Mouse (Mus musculus) adipocyte (in vitro differentiated cells): ENCODE measurements around the gene Akr1c18.
"Not testable (repeated sequence)": the region's sequence is repeated elsewhere in the genome, so short reads cannot be mapped to it uniquely, and the experiment has no call there.

Source experiments
- DNase-seq: peaks from one replicate; pipeline ENCODE4 v3.0.0-alpha.2; 2016; ENCODE audit warnings: low spot score

Akr1c18 gene

DNA sequence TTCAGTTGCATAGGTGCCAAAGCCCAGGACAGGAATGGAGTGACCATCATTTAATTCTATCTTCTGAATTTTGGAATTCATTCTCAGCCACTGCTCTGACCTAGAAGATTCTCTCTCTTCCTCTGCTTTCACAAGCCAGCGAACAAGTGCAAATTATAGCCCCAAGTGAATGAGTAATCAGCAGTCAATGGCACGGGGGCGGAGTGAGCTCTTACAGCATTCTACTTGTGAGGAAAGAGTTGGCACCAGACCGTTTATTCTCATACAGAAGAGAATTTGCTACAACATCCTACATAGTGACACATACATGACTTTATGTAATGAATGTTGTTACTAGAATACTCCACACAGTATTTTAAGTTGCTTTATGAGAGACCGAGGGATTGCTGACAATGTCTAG, at the start of gene Akr1c18:
Gene Akr1c18 (minus strand): TSS at position 137 of the 400 bp plus-strand sequence.
- DNase-seq: peak; percentile 42

DNA sequence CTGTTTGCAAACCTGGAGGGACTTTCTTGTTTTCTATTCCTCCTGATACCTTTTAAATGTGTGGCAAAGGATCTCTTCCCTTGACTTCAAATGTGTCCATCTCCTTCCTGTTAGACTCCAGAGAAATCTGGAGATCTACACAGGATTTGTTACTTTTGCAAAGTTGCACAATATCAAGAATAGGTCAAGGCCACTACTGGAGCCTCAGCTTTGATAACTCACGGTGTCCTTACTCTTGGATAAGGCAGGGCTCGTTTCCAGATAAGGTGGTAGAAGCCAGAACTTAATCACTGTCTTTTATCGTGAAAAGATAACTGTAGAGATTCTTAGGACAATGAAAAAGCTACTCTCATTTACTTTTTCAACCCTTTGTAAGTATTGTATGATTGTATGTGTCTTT, 42.1 kb upstream of the Akr1c18 start:
- DNase-seq: no peak

DNA sequence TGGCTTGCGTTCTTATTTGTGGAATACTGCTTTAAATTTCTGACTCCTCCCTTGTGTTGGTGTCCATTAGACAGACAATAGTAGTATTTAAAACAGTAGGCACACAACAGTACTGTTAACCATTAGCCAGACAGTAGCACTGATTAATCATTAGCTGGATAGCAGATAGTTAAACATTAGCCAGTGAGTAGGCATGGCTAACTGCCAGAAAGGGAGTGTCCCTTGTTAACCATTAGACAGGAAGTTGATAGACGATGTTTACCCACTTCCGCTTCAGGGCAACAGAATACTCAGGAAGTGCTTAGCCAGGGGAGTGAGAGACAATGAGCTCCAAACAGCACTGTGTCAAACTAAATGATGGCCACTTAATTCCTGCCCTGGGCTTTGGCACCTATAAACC, 40.5 kb upstream of the Akr1c18 start, which contains the start of gene Akr1c13:
Gene Akr1c13 (plus strand): TSS at position 247 of the 400 bp plus-strand sequence.
- peak; percentile 73 for DNase-seq

DNA sequence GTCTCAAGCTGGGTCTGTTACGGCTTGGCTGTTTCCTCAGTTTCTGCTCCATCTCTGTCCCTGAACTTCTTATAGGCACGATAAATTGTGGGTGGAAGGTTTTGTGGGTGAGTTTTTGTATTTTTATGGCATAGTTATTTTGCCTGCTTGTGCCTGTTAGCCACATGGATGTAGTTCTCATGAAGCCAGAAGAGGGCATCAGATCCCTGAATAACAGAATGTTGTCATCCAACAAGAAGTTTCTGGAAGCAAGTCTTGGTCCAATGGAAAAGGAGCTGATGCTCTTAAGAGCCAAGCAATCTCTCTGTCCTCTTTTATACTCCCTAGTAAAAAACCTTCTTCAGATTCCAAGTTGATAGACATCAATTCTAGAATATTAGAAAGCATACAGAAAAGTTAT, 37.7 kb upstream of the Akr1c18 start:
- peak; percentile 38 for DNase-seq

DNA sequence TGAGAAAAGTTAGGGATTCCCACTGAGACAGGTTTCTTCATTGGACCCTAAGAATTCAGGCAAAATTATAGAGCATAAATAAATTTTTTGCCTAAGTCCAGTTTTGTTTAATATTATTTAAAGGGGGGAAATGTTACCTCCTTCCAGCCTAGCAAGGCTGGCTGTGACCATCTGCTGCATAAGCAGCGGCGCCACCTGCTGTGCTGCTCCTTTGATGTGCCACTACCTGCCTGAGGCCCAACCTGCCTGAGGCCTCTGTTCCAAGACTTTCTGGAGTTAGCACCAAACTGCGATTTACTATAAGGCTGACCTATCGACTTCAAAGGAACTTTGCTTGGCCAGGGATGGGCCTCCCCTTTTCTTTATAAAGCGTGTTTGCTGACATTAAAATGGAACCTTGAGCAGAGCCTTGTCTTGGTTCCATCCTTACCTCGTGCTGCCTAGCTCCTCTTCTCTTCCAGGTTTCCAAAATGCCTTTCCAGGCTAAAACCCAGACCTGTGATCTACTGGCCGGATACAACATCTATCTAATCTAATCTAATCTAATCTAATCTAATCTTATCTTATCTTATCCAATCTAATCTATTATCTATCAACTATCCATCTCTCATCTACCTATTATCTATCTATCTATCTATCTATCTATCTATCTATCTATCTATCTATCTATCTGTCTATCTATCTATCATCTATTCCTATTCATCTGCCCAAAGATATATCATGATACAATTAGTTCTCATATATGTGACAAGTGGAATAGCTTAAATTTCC, 36.4 kb upstream of the Akr1c18 start:
- DNase-seq: not testable (repeated sequence)

DNA sequence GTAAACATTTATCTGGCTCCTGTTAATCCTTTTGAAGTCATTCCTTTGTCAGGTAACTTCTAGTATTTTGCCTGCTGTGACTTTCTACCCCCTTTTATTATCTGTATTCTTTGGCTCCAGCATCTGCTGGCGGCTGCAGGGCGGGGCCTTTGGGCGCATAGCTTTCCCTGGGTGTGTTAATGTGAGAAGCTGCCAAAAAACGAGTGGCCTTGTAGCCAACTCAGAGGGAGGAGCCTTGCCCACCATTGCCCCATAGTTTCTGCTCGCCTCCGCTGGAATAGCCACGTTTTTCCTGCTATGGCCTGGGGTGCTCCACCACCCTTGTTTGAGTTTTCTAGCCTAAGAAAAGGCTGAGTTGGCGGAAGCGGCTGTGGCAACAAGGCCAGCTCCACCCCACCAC, 32.7 kb upstream of the Akr1c18 start:
- DNase-seq: no peak

DNA sequence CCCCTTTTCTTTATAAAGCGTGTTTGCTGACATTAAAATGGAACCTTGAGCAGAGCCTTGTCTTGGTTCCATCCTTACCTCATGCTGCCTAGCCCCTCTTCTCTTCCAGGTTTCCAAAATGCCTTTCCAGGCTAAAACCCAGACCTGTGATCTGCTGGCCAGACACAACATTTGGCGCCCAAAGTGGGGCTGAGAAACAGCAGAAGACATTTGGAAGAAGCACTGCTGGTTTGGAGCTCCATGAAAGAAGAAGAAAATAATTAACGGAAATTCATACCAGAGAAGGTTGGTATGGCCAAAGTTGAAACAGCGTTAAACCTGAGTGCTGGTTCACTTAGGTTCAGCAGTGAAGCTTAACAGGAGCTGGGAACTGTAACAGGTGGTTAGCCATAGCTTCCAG, 30.9 kb upstream of the Akr1c18 start:
- not testable (repeated sequence) for DNase-seq

DNA sequence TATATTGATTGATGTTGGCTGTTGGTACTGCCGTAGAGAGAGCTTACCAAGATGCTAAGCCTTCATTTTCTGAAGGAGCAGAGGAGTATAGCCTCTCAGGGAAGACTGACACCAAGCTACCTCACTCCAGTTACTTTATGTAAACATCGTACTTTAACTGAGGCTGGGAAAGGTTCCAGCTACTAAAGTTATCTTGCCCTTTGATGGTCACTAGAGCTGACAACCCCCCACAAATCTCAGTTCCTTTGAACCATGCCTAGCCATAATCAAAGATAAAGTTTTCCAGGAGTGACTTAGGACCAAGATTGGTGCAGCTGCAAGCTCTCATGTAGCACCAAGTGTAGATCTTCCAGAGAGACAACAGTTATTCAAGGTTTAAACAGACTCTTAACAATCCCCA, 22.5 kb upstream of the Akr1c18 start:
- DNase-seq: no peak

DNA sequence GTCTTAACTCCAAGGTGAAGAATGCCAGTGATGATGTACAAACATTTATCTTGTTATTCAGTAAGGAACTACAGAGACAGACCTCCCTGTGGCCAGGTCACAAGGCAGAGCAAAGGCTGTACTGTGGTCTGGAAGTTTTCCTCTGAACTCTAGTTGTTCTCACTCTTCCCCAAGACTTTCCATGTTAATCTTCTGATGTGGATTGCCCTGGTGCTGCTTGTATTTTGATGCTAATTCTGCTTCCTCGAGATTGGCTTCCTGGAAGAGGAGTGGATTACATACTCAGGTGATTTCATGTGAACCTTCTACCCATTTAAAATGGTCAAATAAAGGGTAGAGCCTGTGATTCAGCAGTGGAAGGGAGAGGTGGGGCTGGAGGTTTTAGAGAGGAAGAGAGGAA, 17.6 kb upstream of the Akr1c18 start:
- no peak for DNase-seq

DNA sequence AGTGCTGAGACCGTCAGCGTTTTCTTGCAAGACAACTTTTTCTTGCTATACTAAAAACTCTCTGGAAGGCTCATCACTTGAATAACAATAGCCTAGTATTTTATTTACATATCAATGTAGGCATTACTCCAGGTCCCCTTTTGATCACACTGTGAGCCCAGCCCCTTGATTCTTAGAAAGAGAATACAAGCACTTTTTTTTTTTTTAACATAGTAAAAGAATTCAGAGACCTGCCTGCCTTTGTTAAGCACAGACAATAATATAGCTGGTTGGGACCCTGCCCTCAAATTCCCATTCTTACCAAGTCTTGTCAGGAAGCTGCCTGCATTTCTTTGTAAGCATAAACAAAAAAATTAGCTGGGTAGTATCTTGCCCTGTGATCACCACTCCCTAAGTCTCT, 4.8 kb upstream of the Akr1c18 start:
- no peak for DNase-seq

DNA sequence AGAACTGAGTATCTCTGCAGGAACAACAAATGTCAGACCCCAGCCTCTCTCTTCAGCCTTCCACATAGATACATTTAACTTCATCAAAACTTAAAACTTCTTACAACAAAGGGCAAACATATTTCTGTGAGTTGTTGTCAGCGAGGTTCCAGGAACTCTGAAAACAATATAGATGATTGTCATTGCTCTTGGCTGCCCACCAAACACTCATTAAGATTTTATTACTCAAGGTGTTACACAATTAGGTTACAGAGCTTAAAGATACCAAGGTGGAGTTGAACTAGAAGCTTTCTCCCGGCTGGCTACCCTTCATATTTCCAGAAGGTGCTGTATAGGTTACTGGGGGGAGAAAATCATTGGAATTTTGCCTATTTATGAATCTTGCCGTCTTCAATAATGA, 3.1 kb upstream of the Akr1c18 start:
- DNase-seq: no peak

DNA sequence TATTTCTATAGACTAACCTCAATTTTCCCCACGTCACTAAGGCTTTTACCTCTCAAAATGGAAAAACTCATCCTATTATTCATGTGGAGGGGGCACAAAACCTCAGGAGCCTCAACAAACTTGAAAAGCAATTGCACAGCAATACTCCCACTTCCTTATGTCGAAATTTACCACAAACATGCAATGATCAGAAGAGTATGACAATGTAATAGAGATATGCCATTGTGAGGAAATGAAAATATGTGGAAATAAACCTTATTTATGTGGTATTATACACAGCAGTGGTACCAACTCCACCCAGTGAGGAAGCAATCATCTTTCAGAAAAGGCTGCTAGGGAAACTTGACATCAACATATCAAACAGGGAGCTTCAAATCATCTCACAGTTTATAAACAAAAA, 2.5 kb upstream of the Akr1c18 start:
- no peak for DNase-seq

DNA sequence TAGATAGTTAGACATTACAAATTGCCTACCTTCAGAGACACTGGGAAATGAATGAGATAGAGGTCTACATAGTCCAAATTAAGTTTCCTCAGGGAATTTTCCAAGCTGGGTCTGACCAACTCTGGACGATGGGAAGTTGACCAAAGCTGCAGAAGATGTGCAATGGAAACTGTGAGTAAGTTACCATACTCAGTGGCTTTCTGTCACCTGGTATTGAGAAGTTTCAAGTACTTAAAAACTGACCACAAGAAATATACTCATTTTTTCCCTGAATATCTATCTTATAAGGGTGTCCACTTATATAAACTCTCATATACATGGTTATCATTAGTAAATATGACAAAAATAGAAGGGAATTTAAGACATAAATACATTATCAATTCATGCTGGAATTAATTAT, 6.2 kb downstream of the Akr1c18 start:
- DNase-seq: no peak

DNA sequence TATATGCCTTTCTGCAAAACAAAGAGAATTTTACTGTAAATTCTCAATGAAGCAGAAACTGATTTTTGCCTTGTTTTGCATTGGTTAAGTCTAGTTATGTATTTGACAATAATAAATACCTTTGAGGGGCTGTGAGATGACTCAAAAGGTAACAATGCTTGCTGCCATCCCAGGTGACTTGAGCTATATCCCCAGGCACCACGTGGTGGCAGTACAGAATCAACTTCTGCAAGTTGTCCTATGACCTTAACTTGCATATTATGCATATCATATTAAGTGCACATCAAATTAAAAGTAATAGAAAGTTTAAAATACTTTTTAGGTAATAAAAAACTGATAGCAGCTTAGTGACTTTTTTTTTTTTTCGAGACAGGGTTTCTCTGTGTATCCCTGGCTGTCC, 17.4 kb downstream of the Akr1c18 start:
- peak; percentile 33 for DNase-seq

DNA sequence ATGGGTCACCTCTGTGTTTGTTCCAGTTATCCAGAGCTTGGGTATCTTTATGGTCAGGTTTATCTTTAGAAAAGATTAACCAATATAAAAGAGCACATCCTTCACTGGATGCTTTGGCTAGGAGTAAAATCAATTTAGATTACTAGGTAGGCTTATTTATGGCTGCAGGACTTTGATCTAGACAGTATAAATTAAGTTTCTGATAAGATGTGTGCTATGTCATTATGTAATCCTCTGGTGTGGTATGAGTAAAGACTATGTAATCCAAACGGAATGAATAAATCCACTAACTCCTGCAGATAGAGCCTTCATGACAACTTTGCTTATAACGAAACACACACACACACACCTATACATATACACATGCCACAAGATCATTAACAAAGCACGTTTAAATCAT, 18.7 kb downstream of the Akr1c18 start:
- no peak for DNase-seq

DNA sequence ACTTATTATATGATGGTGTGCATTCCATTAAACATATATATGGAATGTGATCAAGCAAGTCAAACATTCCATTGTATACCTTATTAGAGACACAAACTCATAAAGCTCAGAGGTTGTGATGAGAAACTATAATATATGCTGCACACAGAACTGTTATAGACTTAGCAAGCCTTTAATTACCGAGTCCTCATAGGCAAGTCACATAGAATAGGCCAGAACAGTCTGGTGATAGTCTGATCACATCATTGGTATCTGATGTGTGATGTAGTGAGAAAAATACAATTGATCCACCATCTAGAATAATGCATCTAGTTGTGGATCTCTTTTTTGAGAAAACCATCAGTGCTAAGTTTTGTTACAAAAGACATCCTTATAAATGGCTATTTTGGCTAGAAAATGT, 19.1 kb downstream of the Akr1c18 start:
- no peak for DNase-seq

DNA sequence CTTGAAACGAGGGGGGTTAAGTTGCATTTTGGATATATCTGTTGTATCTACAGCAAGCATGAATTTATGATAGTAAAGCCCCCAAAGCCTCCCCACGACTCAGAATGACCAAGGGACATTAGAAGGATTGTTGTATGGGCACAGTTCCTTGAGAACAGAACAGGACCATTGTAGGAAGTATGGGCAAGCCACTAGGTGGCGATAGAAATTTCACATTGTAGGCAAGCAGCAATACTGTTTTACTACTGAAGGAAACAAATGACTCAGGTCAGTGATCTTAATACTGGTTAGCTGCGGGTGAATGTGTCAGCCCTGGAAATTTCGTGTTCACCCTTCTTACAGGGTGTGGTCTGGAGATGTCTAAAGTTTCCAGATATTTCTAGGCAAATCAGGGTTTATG, 21.4 kb downstream of the Akr1c18 start:
- peak; percentile 52 for DNase-seq

DNA sequence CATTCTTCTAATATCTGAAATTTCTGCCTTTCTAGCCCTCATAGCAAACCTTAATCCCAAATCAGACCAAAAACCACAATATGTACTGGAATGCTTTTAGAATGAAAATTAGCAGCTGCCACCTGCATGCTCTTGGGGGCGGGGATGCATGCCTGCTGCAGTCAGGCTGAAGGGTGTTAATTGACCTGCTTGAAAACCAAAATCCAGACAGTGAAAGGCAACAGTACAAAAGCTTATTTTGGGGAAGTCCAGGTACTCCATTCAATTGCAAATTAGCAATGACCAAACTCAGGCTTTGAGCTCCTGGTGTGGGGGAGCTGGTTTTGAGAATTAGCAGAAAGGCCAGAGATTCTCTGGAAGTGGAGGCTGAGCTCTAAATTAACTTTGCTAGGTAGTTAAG, 24.6 kb downstream of the Akr1c18 start:
- not testable (repeated sequence) for DNase-seq

DNA sequence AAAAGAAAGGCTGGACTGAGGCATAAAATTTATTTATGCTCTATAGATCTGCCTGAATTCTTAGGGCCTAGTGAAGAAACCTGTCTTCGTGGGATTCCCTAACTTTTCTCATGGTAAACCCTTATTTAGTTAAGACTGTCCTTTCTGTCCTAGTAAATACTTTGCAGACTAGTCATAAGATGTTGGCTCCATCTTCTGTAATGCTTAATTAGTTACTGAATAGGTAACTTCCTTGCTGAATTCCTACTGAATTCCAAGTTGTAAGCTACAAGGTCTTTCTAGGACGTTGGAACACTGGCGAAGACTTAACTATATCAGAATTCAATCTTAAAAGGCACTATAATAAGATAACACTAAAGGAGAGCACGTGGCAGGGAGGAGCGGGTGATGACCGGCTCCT, 26.0 kb downstream of the Akr1c18 start:
- not testable (repeated sequence) for DNase-seq

DNA sequence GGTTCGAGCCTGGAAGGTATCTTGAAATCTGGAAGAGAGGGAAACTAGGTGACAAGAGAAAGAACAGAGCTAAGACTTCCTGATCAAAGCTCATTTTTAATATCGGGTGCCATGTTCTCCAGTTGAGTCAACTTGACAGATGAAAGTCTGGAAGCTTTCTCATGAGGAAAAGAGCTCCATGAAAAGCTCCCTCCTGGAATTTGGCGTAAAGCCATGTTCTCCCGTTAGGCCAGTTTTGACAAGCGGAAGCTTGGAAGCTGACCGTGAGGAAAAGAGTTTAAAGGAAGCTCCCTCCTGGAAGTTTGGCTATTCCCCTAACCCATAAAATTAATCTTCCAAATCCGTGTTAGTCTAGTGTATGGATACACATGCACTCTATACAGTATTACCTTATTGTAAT, 27.3 kb downstream of the Akr1c18 start:
- DNase-seq: no peak

DNA sequence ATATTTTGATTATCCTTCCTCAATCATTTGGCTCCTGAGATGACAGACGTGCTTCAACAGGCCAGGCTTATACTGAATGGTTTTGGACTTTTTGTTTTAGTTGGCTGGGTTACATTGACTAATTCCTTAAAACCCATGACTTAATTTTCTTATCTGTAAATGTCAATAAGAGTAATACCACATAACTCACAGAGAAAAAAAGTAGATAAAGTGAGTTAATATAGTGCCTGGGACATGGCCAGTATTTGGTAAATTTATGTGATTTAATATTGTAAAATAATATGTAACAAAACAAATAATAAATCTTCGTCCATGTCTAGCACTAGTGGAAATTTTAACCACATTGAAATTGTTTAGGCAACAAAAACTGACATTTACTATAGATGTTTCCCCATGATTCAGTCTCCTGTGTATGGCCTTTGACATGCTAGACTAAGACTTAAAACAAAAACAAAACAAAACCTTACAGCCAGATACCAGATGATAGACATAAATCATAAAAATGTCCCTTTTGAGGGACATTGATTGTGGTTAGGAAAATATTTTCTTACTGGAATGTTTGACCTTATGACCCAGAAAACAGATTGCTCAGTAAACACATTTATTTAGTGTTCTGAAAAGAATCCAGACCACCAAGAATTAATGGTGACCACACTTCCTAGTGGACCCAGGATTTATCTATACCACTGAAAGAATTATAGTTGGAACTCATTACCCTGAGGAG, 31.1 kb downstream of the Akr1c18 start:
- peak; percentile 32 for DNase-seq

DNA sequence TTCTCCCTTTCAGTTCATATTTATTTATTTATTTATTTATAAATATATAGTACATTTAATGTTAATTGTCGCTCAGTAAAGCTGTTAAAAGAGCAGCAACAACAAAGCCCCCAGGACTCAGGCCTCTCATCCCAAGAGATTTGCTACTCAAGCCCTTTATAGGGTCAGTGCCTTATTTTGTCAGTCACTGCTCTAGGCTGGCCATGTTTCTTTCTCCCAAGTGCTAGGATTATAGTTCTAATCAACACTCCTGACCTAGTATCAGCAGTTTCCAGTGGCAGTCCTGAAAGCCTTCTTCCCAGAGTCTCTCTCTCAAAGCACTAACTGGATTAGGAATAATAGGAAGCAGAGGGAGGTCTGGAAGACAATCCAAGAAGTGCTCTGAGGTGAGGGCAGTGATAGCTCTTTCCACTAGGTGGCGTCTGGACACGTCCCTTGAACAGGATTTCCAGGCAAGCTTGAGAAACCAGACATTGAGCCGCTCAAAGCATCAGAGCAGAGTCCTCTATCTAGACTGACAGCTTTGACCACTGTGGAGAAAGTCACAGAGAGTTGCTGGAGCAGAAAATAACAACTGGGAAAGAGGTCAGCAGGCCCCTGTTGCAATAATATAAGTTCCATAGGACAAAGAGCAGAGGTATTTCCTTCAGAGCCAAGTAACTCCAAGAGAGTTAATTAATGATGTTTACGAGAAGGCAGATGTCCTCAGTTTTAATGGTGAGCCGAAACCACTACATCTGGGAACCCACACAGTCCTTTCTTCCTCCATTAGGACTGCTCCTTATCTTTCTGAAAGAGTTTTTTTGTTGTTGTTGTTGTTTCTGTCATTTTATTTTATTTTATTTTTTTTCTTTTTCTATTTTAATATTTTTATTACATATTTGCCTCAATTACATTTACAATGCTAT, 39.9 kb downstream of the Akr1c18 start:
- peak; percentile 85 for DNase-seq

DNA sequence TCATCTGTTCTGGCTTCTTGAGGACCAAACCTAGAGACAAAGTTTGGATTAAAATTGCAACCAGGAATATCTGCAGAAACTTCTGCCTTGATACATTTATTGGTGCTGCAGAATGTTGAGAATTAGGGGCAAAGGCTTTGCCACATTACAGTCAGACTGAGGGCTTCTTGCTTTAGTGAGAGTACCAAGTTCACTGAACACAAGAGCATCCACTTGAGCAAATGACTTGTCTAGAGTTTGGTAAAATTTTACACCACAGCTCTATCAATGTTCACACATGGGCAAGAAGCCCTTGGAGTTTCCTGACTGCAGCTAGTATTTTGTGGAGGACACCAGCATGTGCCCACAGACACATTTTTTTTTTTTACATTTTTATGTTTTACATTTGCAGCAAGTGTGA, 47.7 kb downstream of the Akr1c18 start:
- DNase-seq: no peak
